Mouse (Mus musculus) midbrain, embryonic 13.5 days (tissue): ENCODE measurements around the gene Mmp11. TPM values are rescaled to one million over a fixed set of nuclear protein-coding genes. Genes with fewer than 3 reads are reported as not detected.
A peak's percentile ranks its signal among the peaks of the same experiment; 100 is the strongest.
"Not testable (repeated sequence)": the region's sequence is repeated elsewhere in the genome, so short reads cannot be mapped to it uniquely, and the experiment has no call there.

Source experiments
- ATAC-seq: fragments of 200-750 bp; cut with Nextera tagmentation; 2 replicates; pipeline ENCODE4 v1.8.0; 2017; ENCODE audit warnings: mild to moderate bottlenecking, moderate TSS enrichment, moderate library complexity
- H3K27ac ChIP-seq: fragments of 300-500 bp; sonication (generic); 2 replicates; pipeline ENCODE4 v1.5.1; 2015; ENCODE audit warnings: inconsistent platforms, mild to moderate bottlenecking, moderate library complexity
- H3K27me3 ChIP-seq: fragments of 300-500 bp; sonication (generic); 2 replicates; pipeline ENCODE4 v1.6.1; 2015; ENCODE audit warnings: mild to moderate bottlenecking, inconsistent platforms
- H3K36me3 ChIP-seq: fragments of 300-500 bp; sonication (generic); 2 replicates; pipeline ENCODE4 v1.6.1; 2015; ENCODE audit warnings: mild to moderate bottlenecking, inconsistent platforms
- H3K4me1 ChIP-seq: fragments of 300-500 bp; sonication (generic); replicated peaks from 2 replicates; pipeline ENCODE4 v1.6.1; 2015; ENCODE audit warnings: inconsistent platforms
- H3K4me2 ChIP-seq: fragments of 300-500 bp; sonication (generic); replicated peaks from 2 replicates; pipeline ENCODE4 v1.6.1; 2015; ENCODE audit warnings: moderate library complexity, mild to moderate bottlenecking, inconsistent platforms
- H3K4me3 ChIP-seq: fragments of 300-500 bp; sonication (generic); replicated peaks from 2 replicates; pipeline ENCODE4 v1.5.1; 2015; ENCODE audit warnings: mild to moderate bottlenecking, inconsistent platforms
- H3K9ac ChIP-seq: fragments of 300-500 bp; sonication (generic); replicated peaks from 2 replicates; pipeline ENCODE4 v1.6.1; 2015; ENCODE audit warnings: mild to moderate bottlenecking, inconsistent platforms
- H3K9me3 ChIP-seq: fragments of 300-500 bp; sonication (generic); 2 replicates; pipeline ENCODE4 v1.6.1; 2016; ENCODE audit warnings: mild to moderate bottlenecking, inconsistent platforms
- WGBS: fragments of 180-500 bp; shearing (Covaris S2); methylation state at CpG from one replicate; pipeline ENCODE4 v1.1.7; 2015; 5-methylcytosine and 5-hydroxymethylcytosine counted together
- polyA plus RNA-seq: library from polyadenylated mRNA; unstranded; fragments of >200 nt; fragmentation: Nextera tagmentation; extraction: Ambion mirVana; gene quantifications from 2 replicates; pipeline ENCODE4 v1.2.1, GENCODE M21; 2015

Gene Mmp11
- polyA plus RNA-seq, 1 experiment from 2014 or later = 29.5 TPM

DNA sequence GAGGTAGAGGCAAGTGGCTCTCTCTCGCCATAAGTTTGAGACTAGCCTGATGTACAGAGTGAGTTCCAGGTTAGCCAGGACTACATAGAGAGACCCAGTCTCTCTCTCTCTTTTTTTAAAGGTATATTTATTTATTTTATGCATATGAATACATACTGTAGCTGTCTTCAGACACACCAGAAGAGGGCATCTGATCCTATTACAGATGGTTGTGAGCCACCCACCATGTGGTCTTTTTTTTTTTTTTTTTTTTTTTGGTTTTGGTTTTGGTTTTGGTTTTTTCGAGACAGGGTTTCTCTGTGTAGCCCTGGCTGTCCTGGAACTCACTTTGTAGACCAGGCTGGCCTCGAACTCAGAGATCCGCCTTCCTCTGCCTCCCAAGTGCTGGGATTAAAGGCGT, 48.8 kb downstream of the Mmp11 start:
- H3K36me3 ChIP-seq, H3K9me3 ChIP-seq, H3K4me1 ChIP-seq, H3K4me2 ChIP-seq, H3K27me3 ChIP-seq, H3K9ac ChIP-seq, H3K27ac ChIP-seq, ATAC-seq, H3K4me3 ChIP-seq: not testable (repeated sequence)
- 87% methylated on average over 5 of the region's 5 CpGs for WGBS

- no peak overlapping the region for H3K4me3 ChIP-seq
- H3K9me3 ChIP-seq = no peaks in the 10 kb centered on the region
- no peaks in the 10 kb centered on the region for H3K27me3 ChIP-seq
- no peaks in the 10 kb centered on the region for H3K36me3 ChIP-seq
- no peak overlapping the region for H3K9ac ChIP-seq
- WGBS = 97% methylated on average over 8 of the region's 8 CpGs
- H3K27ac ChIP-seq = no peak overlapping the region
- ATAC-seq = no peak
- peaks cover 15% of the 10 kb centered on the region for H3K4me1 ChIP-seq
- H3K4me2 ChIP-seq = no peak overlapping the region
Measured at GRCm38 (mm10) chr10:75884742-75885141, 51.6 kb downstream of the Mmp11 start.

DNA sequence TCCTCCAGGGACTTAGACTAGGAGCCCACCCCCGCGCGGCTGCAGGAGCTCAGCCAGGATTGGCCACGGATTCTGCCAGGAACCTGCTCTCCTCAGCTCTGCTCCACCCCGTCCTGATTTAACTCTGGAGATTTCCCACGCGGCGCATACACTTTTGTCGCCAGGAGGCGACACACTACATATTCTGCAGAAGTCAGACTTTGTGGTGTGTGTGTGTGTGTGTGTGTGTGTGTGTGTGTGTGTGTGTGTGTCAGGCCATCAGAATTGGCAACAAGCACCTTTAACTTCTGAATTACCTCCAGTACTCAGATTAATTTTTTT, 53.1 kb downstream of the Mmp11 start:
- Histone ChIP-seq H3K4me2 (peak overlapping the region; percentile 27), H3K27me3 (no peaks in the 10 kb centered on the region), H3K36me3 (no peaks in the 10 kb centered on the region), H3K9ac (no peak overlapping the region), H3K27ac (no peak overlapping the region), H3K9me3 (no peaks in the 10 kb centered on the region), H3K4me3 (no peak overlapping the region), H3K4me1 (peaks cover 15% of the 10 kb centered on the region)
- peak; percentile 74 for ATAC-seq
- 2% methylated on average over 10 of the region's 10 CpGs for WGBS

- Histone ChIP-seq H3K4me1 (peaks cover 15% of the 10 kb centered on the region), H3K36me3 (no peaks in the 10 kb centered on the region), H3K4me2 (peak overlapping the region; percentile 27), H3K9me3 (no peaks in the 10 kb centered on the region), H3K27ac (no peak overlapping the region), H3K9ac (no peak overlapping the region), H3K4me3 (no peak overlapping the region), H3K27me3 (no peaks in the 10 kb centered on the region)
- peak; percentile 47 for ATAC-seq
- 5% methylated on average over 15 of the region's 15 CpGs for WGBS
Measured at GRCm38 (mm10) chr10:75882433-75883231, 53.7 kb downstream of the Mmp11 start.

DNA sequence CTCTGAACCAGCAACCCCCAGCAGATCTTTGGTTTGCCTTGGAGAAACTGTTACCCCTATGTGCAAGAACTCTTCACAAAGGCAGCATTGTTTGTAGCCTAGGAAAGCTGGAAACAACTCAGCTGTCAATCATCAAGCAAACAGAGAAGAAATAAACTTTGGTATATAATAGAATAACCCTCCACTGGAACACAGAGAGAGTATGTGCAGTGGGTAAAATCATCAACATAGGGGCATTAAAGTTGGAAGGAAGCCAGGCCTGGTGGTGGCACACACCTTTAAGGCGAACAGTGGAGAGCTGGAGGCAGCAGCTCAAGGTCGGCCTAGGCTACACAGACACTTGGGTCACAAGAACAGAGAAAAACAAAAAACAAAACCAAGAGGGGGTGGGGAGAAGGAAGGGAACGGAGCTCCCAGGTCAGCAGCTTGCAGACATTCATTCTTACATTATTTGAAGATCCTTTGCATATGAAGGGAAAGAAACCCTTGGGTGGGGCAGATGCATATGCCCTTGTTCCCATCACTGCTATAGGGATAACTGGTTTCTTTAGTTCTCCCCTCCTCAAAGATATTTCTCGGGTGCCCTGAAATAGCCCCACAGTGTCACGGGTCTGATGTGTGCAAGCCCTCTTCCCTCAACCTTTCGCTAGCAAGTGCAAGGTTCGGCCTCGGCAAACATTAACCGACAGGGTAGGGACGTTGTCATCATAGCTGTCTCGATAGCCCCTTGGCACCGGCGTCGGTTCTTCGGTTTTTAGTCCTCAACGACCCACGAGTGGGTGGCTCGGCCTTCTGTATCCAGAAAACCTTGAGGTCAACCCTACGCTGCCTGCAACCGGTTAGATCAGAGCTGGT, 54.5 kb downstream of the Mmp11 start:
- no peaks in the 10 kb centered on the region for H3K9me3 ChIP-seq
- H3K4me1 ChIP-seq = peaks cover 15% of the 10 kb centered on the region
- H3K27me3 ChIP-seq = no peaks in the 10 kb centered on the region
- ATAC-seq = peak; percentile 31; the same call in 1 of the 2 replicates
- H3K36me3 ChIP-seq = no peaks in the 10 kb centered on the region
- H3K9ac ChIP-seq = no peak overlapping the region
- no peak overlapping the region for H3K4me3 ChIP-seq
- H3K4me2 ChIP-seq = no peak overlapping the region; the same call in 1 of the 2 replicates
- peak overlapping the region; percentile 25; the same call in 1 of the 2 replicates for H3K27ac ChIP-seq
- WGBS = 16% methylated on average over 20 of the region's 20 CpGs

- Histone ChIP-seq H3K4me2 (no peak overlapping the region), H3K4me1 (peaks cover 15% of the 10 kb centered on the region), H3K27ac (peak overlapping the region; percentile 25; the same call in 1 of the 2 replicates), H3K9me3 (no peaks in the 10 kb centered on the region), H3K27me3 (no peaks in the 10 kb centered on the region), H3K4me3 (no peak overlapping the region), H3K9ac (no peak overlapping the region), H3K36me3 (no peaks in the 10 kb centered on the region)
- 70% methylated on average over 6 of the region's 6 CpGs for WGBS
- no peak for ATAC-seq
Measured at GRCm38 (mm10) chr10:75880771-75881577, 55.3 kb downstream of the Mmp11 start.

DNA sequence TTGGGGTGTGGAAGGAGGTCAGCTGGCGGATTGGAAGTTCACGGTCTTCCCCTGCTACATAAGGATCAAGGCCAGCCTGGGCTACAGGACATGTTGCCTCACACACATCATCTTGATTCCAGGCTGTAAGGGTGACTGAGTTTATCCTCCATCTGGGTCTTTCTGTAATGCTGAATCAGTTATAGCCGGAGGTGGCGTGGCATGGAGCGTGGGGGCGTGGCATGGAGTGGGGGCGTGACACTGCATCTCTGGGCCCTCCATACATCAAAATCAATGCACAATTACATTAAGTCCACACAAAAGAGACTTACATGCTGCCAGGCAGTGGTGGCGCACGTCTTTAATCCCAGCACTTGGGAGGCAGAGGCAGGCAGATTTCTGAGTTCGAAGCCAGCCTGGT, 55.9 kb downstream of the Mmp11 start:
- H3K4me1 ChIP-seq = peaks cover 15% of the 10 kb centered on the region
- ATAC-seq = no peak
- no peaks in the 10 kb centered on the region for H3K27me3 ChIP-seq
- H3K27ac ChIP-seq = no peak overlapping the region
- H3K9me3 ChIP-seq = no peaks in the 10 kb centered on the region
- no peak overlapping the region for H3K4me3 ChIP-seq
- no peak overlapping the region for H3K9ac ChIP-seq
- H3K36me3 ChIP-seq = no peaks in the 10 kb centered on the region
- 95% methylated on average over 10 of the region's 10 CpGs for WGBS
- no peak overlapping the region for H3K4me2 ChIP-seq

DNA sequence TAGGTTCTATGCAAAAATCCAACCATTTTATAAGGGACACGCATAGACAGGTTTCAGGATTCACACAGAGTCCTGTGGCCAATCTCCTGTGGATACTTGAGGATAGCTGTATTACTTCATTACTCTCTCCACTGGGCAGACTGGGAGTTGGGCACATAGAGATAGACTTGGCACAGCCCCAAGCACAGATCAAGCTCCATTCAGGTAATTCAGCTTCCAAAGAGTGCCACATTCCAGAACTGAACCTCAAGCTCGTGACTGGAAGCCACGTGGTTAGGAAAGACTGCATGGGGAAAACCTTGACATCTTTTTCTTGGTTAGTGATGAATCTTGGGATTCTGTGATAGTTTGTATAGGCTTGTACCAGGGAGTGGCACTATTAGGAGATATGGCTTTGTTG, 57.5 kb downstream of the Mmp11 start:
- 89% methylated on average over 3 of the region's 3 CpGs for WGBS
- no peaks in the 10 kb centered on the region for H3K27me3 ChIP-seq
- ATAC-seq = no peak
- H3K36me3 ChIP-seq = no peaks in the 10 kb centered on the region
- no peak overlapping the region for H3K4me3 ChIP-seq
- H3K27ac ChIP-seq = no peak overlapping the region
- peaks cover 18% of the 10 kb centered on the region for H3K4me1 ChIP-seq
- no peaks in the 10 kb centered on the region for H3K9me3 ChIP-seq
- no peak overlapping the region for H3K4me2 ChIP-seq
- no peak overlapping the region for H3K9ac ChIP-seq

DNA sequence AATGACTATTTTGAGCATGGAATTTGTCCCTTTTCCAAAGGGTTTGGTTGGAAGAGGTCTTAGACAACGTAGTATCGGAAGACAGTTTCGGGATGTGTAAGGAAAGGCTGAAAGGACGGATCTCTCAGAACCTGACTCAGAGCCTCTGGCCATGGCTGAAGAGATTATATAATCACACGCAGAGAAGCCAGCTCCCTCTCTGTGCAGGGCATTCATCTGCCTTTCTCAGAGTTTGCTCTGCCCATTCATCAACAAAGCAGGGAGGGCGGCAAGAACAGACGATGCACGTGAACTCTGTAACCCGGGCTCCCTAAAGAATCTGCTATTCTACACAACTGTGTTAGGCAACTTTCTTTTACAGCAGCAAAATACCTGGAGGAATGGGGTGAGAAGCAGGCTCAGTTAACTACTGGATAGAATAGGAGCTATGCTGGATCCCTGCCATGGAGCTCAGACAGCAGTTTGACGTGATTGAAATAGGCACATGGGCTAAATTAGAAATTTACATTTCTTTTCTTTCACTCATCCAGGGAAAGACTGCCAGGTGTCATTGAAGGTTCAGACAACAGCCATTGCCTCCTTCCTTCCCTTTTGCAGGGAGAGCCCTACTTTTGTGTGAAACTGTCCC, 62.6 kb downstream of the Mmp11 start:
- WGBS = 6% methylated on average over 10 of the region's 10 CpGs
- peak overlapping the region; percentile 91 for H3K27ac ChIP-seq
- peaks cover 19% of the 10 kb centered on the region for H3K4me1 ChIP-seq
- peak overlapping the region; percentile 40 for H3K4me3 ChIP-seq
- H3K36me3 ChIP-seq = no peaks in the 10 kb centered on the region
- peak overlapping the region; percentile 60 for H3K9ac ChIP-seq
- H3K4me2 ChIP-seq = peak overlapping the region; percentile 64
- ATAC-seq = peak; percentile 28; the same call in 1 of the 2 replicates
- no peaks in the 10 kb centered on the region for H3K27me3 ChIP-seq
- no peaks in the 10 kb centered on the region for H3K9me3 ChIP-seq
